Comparison of ENCODE assay signal across 8 mouse cellular contexts in genomic region chr7:127345512-127346325, GRCm38 (mm10). TPM values are rescaled to one million over a fixed set of nuclear protein-coding genes. Genes with fewer than 3 reads are reported as not detected.
A peak's percentile ranks its signal among the peaks of the same experiment; 100 is the strongest.
DNase-seq lines count a peak whose midpoint lies in the region; ATAC-seq and TF ChIP-seq lines count a peak whose summit lies in the region.

Gene Zfp768 (minus strand): TSS chr7:127345589.

- ATAC-seq in kidney, embryonic 15.5 days (replicated peaks; ENCODE audit: low FRiP score) = peak; percentile 93
- peak; percentile 78 for ATAC-seq in monocyte, adult 5-6 weeks (replicated peaks; ENCODE audit: insufficient number of reproducible peaks, low FRiP score, low TSS enrichment, poor library complexity, severe bottlenecking)

- WGBS in heart, embryonic 10.5 days = under 1% methylated on average over 75 of the region's 76 CpGs
- WGBS in kidney, embryonic 15.5 days = under 1% methylated on average over 75 of the region's 76 CpGs

- peak within 1 kb of the TSS; percentile 77 for H3K27ac ChIP-seq in bone marrow macrophage, adult 2 months (ENCODE audit: insufficient read depth, low read depth, low read length)
- H3K27ac ChIP-seq in embryonic fibroblast, embryonic 13.5 days (ENCODE audit: insufficient read depth, low read length) = peak within 1 kb of the TSS; percentile 87
- peak within 1 kb of the TSS; percentile 98 for H3K27ac ChIP-seq in heart, embryonic 10.5 days
- H3K27ac ChIP-seq in kidney, embryonic 15.5 days = peak within 1 kb of the TSS; percentile 99

- TF ChIP-seq CTCF in bone marrow macrophage, adult 2 months (IDR thresholded peaks at IDR 0.05; ENCODE audit: low read depth, low read length) = no peak
- TF ChIP-seq CTCF in embryonic fibroblast, embryonic 13.5 days (IDR thresholded peaks at IDR 0.05; ENCODE audit: borderline replicate concordance, insufficient read depth, low read length) = no peak

- no peaks in the 10 kb centered on the region for H3K27me3 ChIP-seq in heart, embryonic 10.5 days (ENCODE audit: insufficient read depth, poor library complexity, severe bottlenecking)
- H3K27me3 ChIP-seq in kidney, embryonic 15.5 days = no peaks in the 10 kb centered on the region

- DNase-seq in A20 (ENCODE audit: low read depth, low spot score) = peak; percentile 92
- peak; percentile 97 for DNase-seq in heart, embryonic 10.5 days (ENCODE audit: low spot score)
- DNase-seq in liver = peak; percentile 94
- DNase-seq in spleen, postnatal 4 days (ENCODE audit: low spot score in 2 of 2) = peak; percentile 90 to 95

- H3K9me3 ChIP-seq in heart, embryonic 10.5 days = no peaks in the 10 kb centered on the region
- H3K9me3 ChIP-seq in kidney, embryonic 15.5 days (replicated peaks) = no peaks in the 10 kb centered on the region

- peak within 1 kb of the TSS; percentile 87 for H3K4me3 ChIP-seq in bone marrow macrophage, adult 2 months (ENCODE audit: insufficient read depth, low read length)
- peak within 1 kb of the TSS; percentile 69 for H3K4me3 ChIP-seq in embryonic fibroblast, embryonic 13.5 days (ENCODE audit: insufficient read depth, low read length)
- H3K4me3 ChIP-seq in heart, embryonic 10.5 days = peak within 1 kb of the TSS; percentile 93
- H3K4me3 ChIP-seq in kidney, embryonic 15.5 days (replicated peaks) = peak within 1 kb of the TSS; percentile 85

- peak within 1 kb of the TSS; percentile 83 for H3K4me2 ChIP-seq in kidney, embryonic 15.5 days

- no peaks in the 10 kb centered on the region for H3K4me1 ChIP-seq in bone marrow macrophage, adult 2 months (ENCODE audit: control insufficient read depth, insufficient read depth, low read length)
- no peaks in the 10 kb centered on the region for H3K4me1 ChIP-seq in embryonic fibroblast, embryonic 13.5 days (ENCODE audit: control insufficient read depth, insufficient read depth, low read length)
- H3K4me1 ChIP-seq in heart, embryonic 10.5 days = peaks cover 40% of the 10 kb centered on the region
- peaks cover 43% of the 10 kb centered on the region for H3K4me1 ChIP-seq in kidney, embryonic 15.5 days

- peak within 1 kb of the TSS; percentile 91 for H3K9ac ChIP-seq in kidney, embryonic 15.5 days

- H3K36me3 ChIP-seq in heart, embryonic 10.5 days = peaks cover 32% of the 10 kb centered on the region
- peaks cover 31% of the 10 kb centered on the region for H3K36me3 ChIP-seq in kidney, embryonic 15.5 days

- no peak for TF ChIP-seq POLR2A in bone marrow macrophage, adult 2 months (IDR thresholded peaks at IDR 0.05; ENCODE audit: borderline replicate concordance, low read depth, low read length)
- peak; percentile 80 for TF ChIP-seq POLR2A in embryonic fibroblast, embryonic 13.5 days (IDR thresholded peaks at IDR 0.05; ENCODE audit: low read depth, low read length)

RNA-seq across cellular contexts. Expression of gene Zfp768, which starts in this region (rescaled TPM):
- 14.9 and 16.2 TPM in 2 replicates for polyA plus RNA-seq in bone marrow macrophage, adult 2 months (2012; ENCODE audit: insufficient read depth, insufficient read length, missing spikeins)
- polyA plus RNA-seq in embryonic fibroblast, embryonic 13.5 days (2011; ENCODE audit: insufficient read length, low read depth, missing spikeins) = 18.4 and 20.7 TPM in 2 replicates
- 18.7 and 19.0 TPM in 2 replicates for polyA plus RNA-seq in heart, embryonic 10.5 days (2016; fragmentation: Nextera tagmentation; extraction: Ambion mirVana)
- polyA plus RNA-seq in kidney, embryonic 15.5 days (2015; fragmentation: Nextera tagmentation; extraction: Ambion mirVana) = 21.5 and 25.1 TPM in 2 replicates
- total RNA-seq in monocyte, adult 5-6 weeks (2017) = 1.8 to 3.4 TPM (median 2.9 TPM) in 3 replicates

Comparison
In these comparisons a context has a peak if more than half of its experiments do, and no peak if none do; other contexts are left out.
1. Peak in every context shown above with its lines: DNase-seq, ATAC-seq, H3K4me3 ChIP-seq and H3K27ac ChIP-seq.